Comparison of ENCODE assay signal across 24 mouse cellular contexts in the genomic region with DNA sequence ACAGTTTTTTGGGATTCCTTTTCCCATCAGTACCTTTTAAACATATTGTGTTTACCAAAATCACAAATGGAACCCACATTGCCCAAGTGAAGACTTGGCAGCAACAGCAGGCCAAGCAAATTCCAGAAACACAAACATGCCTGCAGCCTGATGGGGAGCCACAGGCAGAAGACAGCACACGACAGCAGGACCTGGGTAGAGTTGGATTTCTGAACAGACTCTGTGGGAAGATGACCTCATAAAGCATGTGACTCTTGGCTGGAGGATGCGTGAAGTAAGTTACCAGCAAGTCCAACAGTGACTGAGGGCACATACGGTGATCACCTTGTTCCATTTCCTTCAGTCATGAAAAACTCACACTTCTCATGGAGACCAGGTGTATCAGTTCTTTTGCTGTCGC. TPM values are rescaled to one million over a fixed set of nuclear protein-coding genes. Genes with fewer than 3 reads are reported as not detected.
DNase-seq lines count a peak whose midpoint lies in the region; ATAC-seq lines count a peak whose summit lies in the region.
"Had no signal": no experiment of that assay in that cellular context is flagged by ENCODE, and none has a peak within 500 bp of the region (broad histone marks: within the 10 kb centered on the region; RNA-seq: fewer than 3 reads in every experiment).

No protein-coding gene starts in this region.

- H3K27me3 ChIP-seq in forebrain, embryonic 14.5 days (replicated peaks; ENCODE audit: control insufficient read depth, insufficient read depth, low read length), result no peaks in the 10 kb centered on the region
- no peaks in the 10 kb centered on the region for H3K27me3 ChIP-seq in forebrain, embryonic 10.5 days (ENCODE audit: poor library complexity, severe bottlenecking)
- no peaks in the 10 kb centered on the region for H3K27me3 ChIP-seq in midbrain, embryonic 11.5 days (ENCODE audit: control insufficient read depth, insufficient read depth, low read length)
- H3K27me3 ChIP-seq: hindbrain, embryonic 12.5 days; megakaryocyte, embryonic 14.5 days; midbrain, embryonic 15.5 days had no signal

- no peaks in the 10 kb centered on the region for H3K36me3 ChIP-seq in forebrain, embryonic 14.5 days (ENCODE audit: control insufficient read depth, insufficient read depth, low read length)
- H3K36me3 ChIP-seq in forebrain, embryonic 10.5 days (replicated peaks), result no peaks in the 10 kb centered on the region
- H3K36me3 ChIP-seq in midbrain, embryonic 11.5 days (ENCODE audit: control insufficient read depth, insufficient read depth, low read length), result no peaks in the 10 kb centered on the region
- H3K36me3 ChIP-seq: G1E; hindbrain, embryonic 12.5 days; limb, embryonic 10.5 days; midbrain, embryonic 15.5 days had no signal

- 82% methylated on average over 4 of the region's 4 CpGs for WGBS in forebrain, embryonic 14.5 days
- WGBS in forebrain, embryonic 10.5 days, result 89% methylated on average over 4 of the region's 4 CpGs
- WGBS in midbrain, embryonic 11.5 days, result 81% methylated on average over 4 of the region's 4 CpGs

- H3K9me3 ChIP-seq in forebrain, embryonic 14.5 days (replicated peaks; ENCODE audit: control insufficient read depth, low read length), result no peaks in the 10 kb centered on the region
- no peaks in the 10 kb centered on the region for H3K9me3 ChIP-seq in forebrain, embryonic 10.5 days
- H3K9me3 ChIP-seq in midbrain, embryonic 11.5 days (ENCODE audit: control insufficient read depth, low read length), result no peaks in the 10 kb centered on the region
- H3K9me3 ChIP-seq: hindbrain, embryonic 12.5 days; limb, embryonic 10.5 days; midbrain, embryonic 15.5 days had no signal

- no peaks in the 10 kb centered on the region for H3K4me1 ChIP-seq in forebrain, embryonic 14.5 days (ENCODE audit: control insufficient read depth, insufficient read depth, low read length)
- H3K4me1 ChIP-seq in forebrain, embryonic 10.5 days, result peaks cover 9% of the 10 kb centered on the region; the same call in 1 of the 2 replicates
- H3K4me1 ChIP-seq in midbrain, embryonic 11.5 days (ENCODE audit: control insufficient read depth, insufficient read depth, low read length), result no peaks in the 10 kb centered on the region
- H3K4me1 ChIP-seq: hindbrain, embryonic 12.5 days; limb, embryonic 10.5 days; megakaryocyte, embryonic 14.5 days had no signal

- H3K4me3 ChIP-seq in forebrain, embryonic 14.5 days (ENCODE audit: low read depth, low read length), result no peak overlapping the region
- H3K4me3 ChIP-seq in forebrain, embryonic 10.5 days, result no peak overlapping the region
- H3K4me3 ChIP-seq in midbrain, embryonic 11.5 days (ENCODE audit: low read depth, low read length), result no peak overlapping the region
- H3K4me3 ChIP-seq: hindbrain, embryonic 12.5 days; limb, embryonic 10.5 days; megakaryocyte, embryonic 14.5 days; midbrain, embryonic 15.5 days; myocyte had no signal

- peak; percentile 48; the same call in 1 of the 2 replicates for ATAC-seq in forebrain, embryonic 14.5 days
- ATAC-seq in midbrain, embryonic 11.5 days (ENCODE audit: low FRiP score), result no peak
- ATAC-seq: liver, postnatal 0 days; midbrain, embryonic 15.5 days had no signal

- H3K27ac ChIP-seq in forebrain, embryonic 14.5 days (ENCODE audit: low read depth, low read length), result no peak overlapping the region
- H3K27ac ChIP-seq in forebrain, embryonic 10.5 days, result no peak overlapping the region
- H3K27ac ChIP-seq in midbrain, embryonic 11.5 days (ENCODE audit: low read depth, low read length), result no peak overlapping the region
- H3K27ac ChIP-seq: hindbrain, embryonic 12.5 days; limb, embryonic 10.5 days; midbrain, embryonic 15.5 days had no signal

- no peak overlapping the region for H3K4me2 ChIP-seq in forebrain, embryonic 14.5 days (ENCODE audit: low read length)
- no peak overlapping the region for H3K4me2 ChIP-seq in midbrain, embryonic 11.5 days
- H3K4me2 ChIP-seq: heart, embryonic 11.5 days; hindbrain, embryonic 12.5 days; midbrain, embryonic 15.5 days had no signal

- DNase-seq in forebrain, embryonic 14.5 days (ENCODE audit: low spot score), result peak; percentile 45
- no peak for DNase-seq in forebrain, embryonic 10.5 days (ENCODE audit: extremely low spot score, low spot score)
- DNase-seq in cerebellum, adult 18-20 months, result peak; percentile 65 to 75
- DNase-seq in cerebellum, postnatal 25 days, result peak; percentile 63 to 64
- peak; percentile 41 for DNase-seq in layer of hippocampus, adult 9-10 months (ENCODE audit: low spot score)
- no peak for DNase-seq in midbrain, embryonic 11.5 days (ENCODE audit: low spot score, missing footprints)
- DNase-seq in kidney, adult 9 months, result no peak
- DNase-seq in Muller cell, postnatal 12 days (ENCODE audit: inconsistent ontology term), result no peak
- DNase-seq: adrenal gland, postnatal 36 days; gastrocnemius, postnatal 25 days; heart, postnatal 10 days; kidney, adult 2 months; kidney, postnatal 25 days; liver, postnatal 0 days; lung, postnatal 14 days; spleen, adult 18-20 months; thymus, postnatal 25 days had no signal

- no peak overlapping the region for H3K9ac ChIP-seq in forebrain, embryonic 14.5 days (ENCODE audit: low read length)
- no peak overlapping the region for H3K9ac ChIP-seq in midbrain, embryonic 11.5 days (ENCODE audit: low read length)
- H3K9ac ChIP-seq: hindbrain, embryonic 12.5 days; liver, postnatal 0 days; midbrain, embryonic 15.5 days had no signal

RNA-seq across cellular contexts. Expression of gene Ctnnd2, which starts 43.5 kb away (rescaled TPM):
- polyA plus RNA-seq in forebrain, embryonic 14.5 days (2014; fragmentation: Nextera tagmentation; extraction: Ambion mirVana), result 45.1 and 59.1 TPM in 2 replicates
- 23.4 and 25.3 TPM in 2 replicates for polyA plus RNA-seq in forebrain, embryonic 10.5 days (2016; fragmentation: Nextera tagmentation; extraction: Ambion mirVana)
- polyA plus RNA-seq in midbrain, embryonic 11.5 days (2014; fragmentation: Nextera tagmentation; extraction: Ambion mirVana), result 19.7 and 19.9 TPM in 2 replicates
- polyA plus RNA-seq: G1E had no signal

Comparison
In these comparisons a context has a peak if more than half of its experiments do, and no peak if none do; other contexts are left out.
1. DNase-seq: peak in forebrain, embryonic 14.5 days (single experiment), cerebellum, adult 18-20 months (2 of 2), cerebellum, postnatal 25 days (2 of 2) and layer of hippocampus, adult 9-10 months (single experiment); none in forebrain, embryonic 10.5 days (single experiment), midbrain, embryonic 11.5 days (single experiment), kidney, adult 9 months (single experiment) and Muller cell, postnatal 12 days (single experiment).